Mouse (Mus musculus): ENCODE results near the gene Spred1.
A peak's percentile ranks its signal among the peaks of the same experiment; 100 is the strongest.

The Spred1 gene

GRCm38 (mm10) chr2:117176937-117177336, 55.8 kb downstream of the Spred1 start:
- DNase-seq (ENCODE audit: low read depth, low spot score), result no peak

DNA sequence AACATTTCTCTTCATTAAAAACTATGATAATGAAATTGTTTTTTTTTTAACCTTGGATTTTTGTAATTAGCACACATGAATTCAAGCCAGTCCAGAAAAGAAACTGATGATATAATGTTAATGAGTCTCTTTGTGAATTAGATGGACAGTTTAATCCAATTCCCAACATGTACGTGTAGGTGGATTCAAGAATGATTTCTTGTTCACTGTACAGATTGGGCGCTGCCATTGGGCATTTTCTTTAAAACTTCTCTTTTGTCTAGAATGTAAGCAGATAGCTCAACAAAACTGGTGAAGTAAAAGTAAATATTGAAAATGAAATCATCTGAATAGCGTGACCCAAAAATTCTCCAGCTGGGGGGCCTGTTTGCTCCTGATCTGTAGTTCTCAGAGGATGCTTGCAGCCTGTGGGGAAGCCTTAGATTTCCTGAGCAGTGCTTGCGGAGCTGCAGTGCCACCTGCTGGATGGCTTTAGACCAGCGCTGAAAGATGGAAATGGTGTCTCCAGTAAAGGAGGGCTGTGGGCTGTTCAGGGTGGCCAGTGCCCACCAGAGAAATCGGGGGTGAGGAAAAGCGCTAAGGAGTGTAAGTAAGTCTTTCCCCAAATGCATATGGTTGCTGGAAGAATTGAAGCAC, 59.2 kb downstream of the Spred1 start:
- DNase-seq (ENCODE audit: low read depth, low spot score), result peak; percentile 24

- DNase-seq (ENCODE audit: low read depth, low spot score), result no peak
Observed at GRCm38 (mm10) chr2:117185587-117185986, 64.4 kb downstream of the Spred1 start.

DNA sequence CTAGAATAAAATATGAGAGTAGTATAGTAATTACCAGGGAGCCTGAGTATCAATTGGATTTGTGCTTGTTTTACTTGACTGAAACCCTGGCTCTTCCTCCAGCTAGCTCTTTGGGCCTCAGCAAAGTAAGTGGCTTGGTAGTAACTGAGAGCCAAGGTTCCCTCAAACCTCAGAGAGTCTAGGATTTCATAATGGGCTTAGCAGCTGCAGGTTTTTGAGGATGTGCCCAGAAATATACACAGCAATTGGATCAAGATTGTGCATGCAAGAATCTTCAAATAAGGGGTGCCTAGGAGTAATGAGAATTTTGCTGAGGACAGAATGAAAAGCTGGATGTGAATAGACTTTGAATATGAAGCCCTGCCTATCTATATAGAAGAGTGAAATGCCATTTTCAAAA, 69.7 kb downstream of the Spred1 start:
- no peak for DNase-seq (ENCODE audit: low read depth, low spot score)

DNA sequence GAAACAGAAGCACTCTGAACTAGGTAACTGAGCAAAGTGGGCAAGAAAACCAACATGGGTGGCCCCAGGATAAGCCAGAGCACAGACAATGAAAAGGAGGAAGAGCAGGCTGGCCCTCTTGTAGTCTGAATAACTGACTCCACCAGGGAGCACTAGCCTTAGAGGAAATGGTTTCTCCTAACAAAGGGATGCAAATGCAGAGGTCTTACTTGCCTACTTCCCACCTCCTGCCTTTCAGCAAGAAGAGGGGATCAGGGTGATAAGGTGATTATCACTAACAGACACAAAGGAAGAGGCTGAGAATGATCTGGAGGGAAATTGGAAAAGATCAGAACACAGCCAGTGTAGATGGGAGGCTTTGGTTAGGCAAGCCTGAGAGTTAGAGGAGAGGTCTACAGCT, 73.1 kb downstream of the Spred1 start:
- DNase-seq (ENCODE audit: low read depth, low spot score), result no peak

DNA sequence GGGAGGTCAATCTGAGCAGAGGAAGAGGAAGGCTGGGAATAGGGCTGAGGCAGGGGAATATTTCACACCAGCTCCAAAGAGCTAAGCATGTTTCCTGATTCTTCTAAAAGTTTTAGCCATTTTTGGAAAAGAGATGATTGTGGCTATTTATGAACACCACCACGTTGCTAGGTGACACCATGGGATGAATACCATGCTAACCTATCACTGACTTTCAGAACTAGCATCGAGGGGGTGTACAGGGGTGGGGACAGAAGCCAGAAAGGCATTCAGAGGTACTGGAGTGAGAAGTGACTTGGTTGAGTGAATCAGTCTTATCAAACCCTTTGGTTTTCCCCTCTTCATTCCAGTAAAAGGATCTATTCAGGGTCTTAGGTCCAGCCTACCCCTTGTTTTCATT, 74.0 kb downstream of the Spred1 start:
- DNase-seq (ENCODE audit: low read depth, low spot score), result no peak

DNA sequence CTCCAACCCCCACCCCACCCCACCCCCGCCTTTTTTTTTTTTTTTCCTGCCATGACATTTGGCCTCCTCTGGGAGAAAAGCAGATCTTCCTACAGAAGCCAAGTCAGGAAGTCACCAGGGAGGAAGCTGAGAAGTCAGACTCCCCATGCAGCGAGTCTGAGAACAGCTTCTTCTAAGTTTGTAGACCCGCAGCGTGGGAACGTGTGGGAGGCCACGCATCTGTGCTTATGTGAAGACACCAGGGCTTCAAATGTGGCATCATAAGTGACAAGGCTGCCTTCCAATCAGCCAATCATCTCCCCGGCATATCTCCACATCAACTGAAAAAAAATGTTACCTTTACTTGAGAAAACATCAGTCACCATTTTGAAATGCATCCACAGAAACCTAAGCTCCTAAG, 74.4 kb downstream of the Spred1 start:
- no peak for DNase-seq (ENCODE audit: low read depth, low spot score)

GRCm38 (mm10) chr2:117200869-117201338, 79.7 kb downstream of the Spred1 start:
- DNase-seq (ENCODE audit: low read depth, low spot score), result no peak

- DNase-seq (ENCODE audit: low read depth, low spot score), result no peak
Observed at GRCm38 (mm10) chr2:117203350-117203749, 82.2 kb downstream of the Spred1 start.

DNA sequence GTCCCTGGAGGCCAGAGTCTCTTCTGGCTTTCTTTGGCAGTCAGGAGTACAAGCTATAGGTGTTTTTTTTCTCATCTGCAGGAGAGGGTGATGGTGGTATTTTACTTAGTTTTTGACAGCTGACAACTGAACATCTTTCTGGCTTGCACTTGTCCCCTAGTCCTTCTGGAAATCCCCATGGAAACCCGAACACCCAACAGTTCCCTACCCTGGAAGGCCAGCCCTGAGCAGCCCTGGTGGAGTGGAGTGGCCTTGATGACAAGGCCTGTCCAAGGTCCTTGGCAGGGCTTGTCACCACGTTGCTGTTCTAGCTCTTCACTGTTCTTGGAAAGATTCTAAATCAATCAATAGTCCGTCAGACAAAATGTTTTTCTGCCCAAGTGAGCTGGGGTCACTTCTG, 83.4 kb downstream of the Spred1 start:
- DNase-seq (ENCODE audit: low read depth, low spot score), result no peak

DNA sequence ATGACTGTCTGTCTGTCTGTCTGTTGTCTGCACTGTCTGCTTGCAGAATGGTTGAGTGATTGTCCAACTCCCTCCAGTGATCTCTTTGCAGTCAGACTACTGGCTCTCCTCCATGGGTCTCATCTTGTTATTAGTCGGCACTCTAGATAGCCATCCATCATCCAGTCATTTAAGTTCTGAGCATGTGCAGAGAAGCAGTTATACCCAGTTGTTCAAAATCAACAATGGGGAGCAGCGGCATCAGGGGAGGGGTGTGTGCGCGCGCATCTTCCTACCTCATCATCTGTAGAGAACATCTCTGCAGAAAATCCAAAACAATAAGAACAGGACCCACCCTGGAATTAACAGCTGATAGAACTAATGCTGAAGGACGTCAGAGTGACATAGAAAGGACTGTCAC, 83.9 kb downstream of the Spred1 start:
- no peak for DNase-seq (ENCODE audit: low read depth, low spot score)

DNA sequence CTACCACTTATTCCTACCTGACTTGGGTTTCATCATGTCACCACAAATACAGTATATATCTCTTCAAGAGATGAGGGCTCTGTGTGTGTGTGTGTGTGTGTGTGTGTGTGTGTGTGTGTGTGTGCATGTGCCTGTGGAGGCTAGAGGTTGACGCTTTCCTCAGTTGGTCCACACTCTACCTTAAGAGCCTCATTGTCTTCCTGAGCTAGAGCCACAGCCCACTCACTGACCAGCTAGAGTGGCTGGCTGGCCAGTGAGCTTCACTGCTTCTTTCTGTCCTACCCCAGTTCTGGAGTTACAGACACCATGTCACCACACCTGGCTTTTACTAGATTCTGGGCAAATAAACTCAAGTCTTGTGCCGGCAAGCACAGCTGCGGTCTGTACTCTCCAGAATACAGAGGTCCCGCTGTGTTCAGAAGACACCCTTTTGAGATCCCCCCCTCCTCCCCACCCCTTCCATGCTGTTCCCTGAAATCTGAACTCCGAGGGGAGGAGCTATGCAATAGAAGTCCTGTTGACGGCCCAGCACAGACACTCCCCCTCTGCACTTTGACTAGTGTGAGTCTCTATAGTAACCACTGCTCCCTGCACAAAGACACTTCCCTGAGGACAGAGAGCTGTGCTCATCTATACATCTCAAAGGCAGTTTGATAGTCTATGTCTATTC, 89.4 kb downstream of the Spred1 start:
- peak; percentile 36 for DNase-seq (ENCODE audit: low read depth, low spot score)

GRCm38 (mm10) chr2:117216152-117216551, 95.0 kb downstream of the Spred1 start:
- no peak for DNase-seq (ENCODE audit: low read depth, low spot score)

DNA sequence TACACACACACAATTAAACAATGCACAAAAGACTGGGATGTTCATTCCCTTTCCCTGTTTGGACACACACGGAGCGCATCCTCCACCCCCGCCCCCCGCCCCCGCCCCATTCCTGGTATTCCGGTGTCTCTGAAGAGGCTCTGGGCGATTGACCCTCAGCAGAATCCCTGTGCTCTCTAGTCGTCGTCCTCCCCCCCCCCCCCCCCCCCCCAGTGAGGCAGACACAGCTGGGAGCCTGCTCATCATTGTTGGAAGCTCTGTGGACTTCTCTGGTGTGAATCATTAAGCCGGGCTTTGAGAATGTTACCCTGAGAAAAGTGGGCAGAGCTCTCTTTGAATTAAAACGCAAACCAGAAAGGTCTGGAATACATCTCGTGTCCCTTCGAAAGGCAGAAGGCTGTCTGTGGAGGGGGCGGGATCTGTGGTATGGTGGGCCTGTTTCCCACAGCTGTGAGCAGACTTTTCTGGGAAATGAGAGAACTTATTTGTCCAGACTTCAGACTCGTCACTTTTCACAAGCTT, 96.6 kb downstream of the Spred1 start:
- no peak for DNase-seq (ENCODE audit: low read depth, low spot score)

- no peak for DNase-seq (ENCODE audit: low read depth, low spot score)
Observed at GRCm38 (mm10) chr2:117219536-117219935, 98.4 kb downstream of the Spred1 start.

DNA sequence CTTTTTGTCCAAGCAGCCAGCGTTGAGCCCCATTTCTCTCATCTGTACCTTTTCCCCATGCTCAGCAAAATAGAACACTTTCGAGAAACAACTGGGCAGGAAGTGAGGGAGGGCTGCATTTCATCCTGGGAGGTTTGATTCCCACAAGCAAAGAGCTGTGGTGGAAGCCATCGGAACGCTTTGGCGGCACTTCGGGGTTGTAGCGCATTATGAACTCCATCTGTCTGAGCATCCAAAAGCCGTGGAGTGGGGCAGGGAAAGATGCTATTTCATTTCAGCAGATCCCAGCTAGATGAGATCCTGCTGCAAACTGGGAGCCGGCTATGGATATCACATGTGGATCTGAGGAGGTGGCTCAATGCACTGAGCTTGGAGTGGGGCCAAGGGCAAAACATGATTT, 101.5 kb downstream of the Spred1 start:
- DNase-seq (ENCODE audit: low read depth, low spot score), result no peak

- DNase-seq (ENCODE audit: low read depth, low spot score), result no peak
Observed at GRCm38 (mm10) chr2:117228601-117229125, 107.5 kb downstream of the Spred1 start.

DNA sequence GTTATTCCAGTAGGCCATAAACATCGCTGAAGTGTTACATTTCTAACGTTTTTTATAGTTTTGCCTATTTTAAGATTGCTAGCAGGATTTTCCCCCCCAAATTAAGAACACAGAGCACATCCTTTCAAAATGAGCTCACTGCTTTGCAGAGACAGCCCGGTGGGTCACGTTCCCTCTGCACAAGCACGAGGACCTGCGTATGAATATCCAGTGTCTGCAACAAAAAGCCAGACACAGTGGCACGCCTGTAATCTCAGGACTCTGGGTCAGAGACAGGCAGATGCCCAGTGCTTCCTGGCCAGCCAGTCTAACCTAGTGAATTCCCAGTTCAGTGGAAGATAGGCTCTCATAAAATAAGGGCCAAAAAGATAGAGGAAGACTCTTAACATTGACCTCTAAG, 109.1 kb downstream of the Spred1 start:
- DNase-seq (ENCODE audit: low read depth, low spot score), result no peak

DNA sequence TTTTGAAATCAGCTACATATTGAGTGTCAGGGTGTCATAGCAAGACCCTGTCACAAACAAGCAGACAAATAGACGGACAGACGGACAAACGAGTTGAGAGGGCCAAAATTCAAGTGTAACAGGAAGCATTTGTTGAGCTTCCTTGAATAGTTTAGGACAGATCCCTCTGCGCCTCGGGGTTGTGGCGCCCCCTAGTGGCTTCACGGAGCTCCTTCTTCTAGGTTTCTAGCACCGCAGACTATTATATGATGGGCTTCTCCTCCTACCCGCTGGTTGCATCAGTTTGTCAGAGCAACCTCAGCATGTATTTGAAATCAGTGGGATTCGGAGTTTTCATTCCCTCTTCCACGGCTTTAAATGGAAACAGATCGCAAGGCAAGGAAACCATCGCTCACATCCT, 110.1 kb downstream of the Spred1 start:
- peak; percentile 49 for DNase-seq (ENCODE audit: low read depth, low spot score)
